In genomic region chr15:100598883-100599275, GRCm38 (mm10) we compare ENCODE assay signal across 8 mouse cellular contexts. TPM values are rescaled to one million over a fixed set of nuclear protein-coding genes. Genes with fewer than 3 reads are reported as not detected.
A peak's percentile ranks its signal among the peaks of the same experiment; 100 is the strongest.
DNase-seq lines count a peak whose midpoint lies in the region; ATAC-seq lines count a peak whose summit lies in the region.

No protein-coding gene starts in this region.

- no peaks in the 10 kb centered on the region for H3K9me3 ChIP-seq in forebrain, embryonic 16.5 days (ENCODE audit: control insufficient read depth, low read length)
- H3K9me3 ChIP-seq in hindbrain, embryonic 16.5 days (ENCODE audit: control insufficient read depth, low read length) = no peaks in the 10 kb centered on the region
- no peaks in the 10 kb centered on the region for H3K9me3 ChIP-seq in limb, embryonic 15.5 days
- no peaks in the 10 kb centered on the region for H3K9me3 ChIP-seq in midbrain, embryonic 15.5 days

- H3K27me3 ChIP-seq in forebrain, embryonic 16.5 days (replicated peaks; ENCODE audit: control insufficient read depth, insufficient read depth, low read length) = no peaks in the 10 kb centered on the region
- H3K27me3 ChIP-seq in hindbrain, embryonic 16.5 days (replicated peaks; ENCODE audit: control insufficient read depth, insufficient read depth, low read length) = 0 out of 2 replicates have a peak, but pooled peaks cover 2% of the 10 kb centered on the region
- peaks cover 19% of the 10 kb centered on the region for H3K27me3 ChIP-seq in limb, embryonic 15.5 days
- peaks cover 3% of the 10 kb centered on the region for H3K27me3 ChIP-seq in midbrain, embryonic 15.5 days (replicated peaks)

- peak overlapping the region; percentile 85 for H3K27ac ChIP-seq in forebrain, embryonic 16.5 days (ENCODE audit: low read length)
- H3K27ac ChIP-seq in hindbrain, embryonic 16.5 days (ENCODE audit: low read depth, low read length) = peak overlapping the region; percentile 76
- peak overlapping the region; percentile 38; the same call in 1 of the 2 replicates for H3K27ac ChIP-seq in limb, embryonic 15.5 days
- peak overlapping the region; percentile 89 for H3K27ac ChIP-seq in midbrain, embryonic 15.5 days

- peak overlapping the region; percentile 69 for H3K4me3 ChIP-seq in forebrain, embryonic 16.5 days (replicated peaks; ENCODE audit: low read length)
- peak overlapping the region; percentile 95 for H3K4me3 ChIP-seq in hindbrain, embryonic 16.5 days (ENCODE audit: low read length)
- peak overlapping the region; percentile 76 for H3K4me3 ChIP-seq in limb, embryonic 15.5 days
- H3K4me3 ChIP-seq in midbrain, embryonic 15.5 days = peak overlapping the region; percentile 86

- H3K4me2 ChIP-seq in forebrain, embryonic 16.5 days (ENCODE audit: low read length) = peak overlapping the region; percentile 70
- H3K4me2 ChIP-seq in hindbrain, embryonic 16.5 days (ENCODE audit: low read length) = peak overlapping the region; percentile 95
- peak overlapping the region; percentile 97 for H3K4me2 ChIP-seq in limb, embryonic 15.5 days
- peak overlapping the region; percentile 76 for H3K4me2 ChIP-seq in midbrain, embryonic 15.5 days

- H3K4me1 ChIP-seq in forebrain, embryonic 16.5 days (replicated peaks; ENCODE audit: control insufficient read depth, insufficient read depth, low read length) = peaks cover 11% of the 10 kb centered on the region
- peaks cover 10% of the 10 kb centered on the region for H3K4me1 ChIP-seq in hindbrain, embryonic 16.5 days (ENCODE audit: control insufficient read depth, insufficient read depth, low read depth, low read length)
- peaks cover 18% of the 10 kb centered on the region for H3K4me1 ChIP-seq in limb, embryonic 15.5 days
- peaks cover 16% of the 10 kb centered on the region for H3K4me1 ChIP-seq in midbrain, embryonic 15.5 days

- peak overlapping the region; percentile 94 for H3K9ac ChIP-seq in forebrain, embryonic 16.5 days (replicated peaks; ENCODE audit: low read depth, low read length)
- H3K9ac ChIP-seq in hindbrain, embryonic 16.5 days (ENCODE audit: low read depth, low read length) = peak overlapping the region; percentile 97
- peak overlapping the region; percentile 69 for H3K9ac ChIP-seq in limb, embryonic 15.5 days
- peak overlapping the region; percentile 86 for H3K9ac ChIP-seq in midbrain, embryonic 15.5 days

- WGBS in forebrain, embryonic 16.5 days = 2% methylated on average over 12 of the region's 12 CpGs
- WGBS in hindbrain, embryonic 16.5 days = under 1% methylated on average over 12 of the region's 12 CpGs
- WGBS in limb, embryonic 15.5 days = 1% methylated on average over 12 of the region's 12 CpGs
- WGBS in midbrain, embryonic 15.5 days = under 1% methylated on average over 12 of the region's 12 CpGs

- peak; percentile 68 for ATAC-seq in forebrain, embryonic 16.5 days
- peak; percentile 44 for ATAC-seq in hindbrain, embryonic 16.5 days
- ATAC-seq in limb, embryonic 15.5 days (ENCODE audit: insufficient number of reproducible peaks, low FRiP score, low TSS enrichment, low read depth) = no peak
- peak; percentile 72 for ATAC-seq in midbrain, embryonic 15.5 days (replicated peaks)

- H3K36me3 ChIP-seq in forebrain, embryonic 16.5 days (ENCODE audit: control insufficient read depth, insufficient read depth) = 0 out of 2 replicates have a peak, but pooled peaks cover 2% of the 10 kb centered on the region
- H3K36me3 ChIP-seq in hindbrain, embryonic 16.5 days (ENCODE audit: control insufficient read depth, insufficient read depth, low read length) = no peaks in the 10 kb centered on the region
- H3K36me3 ChIP-seq in limb, embryonic 15.5 days = no peaks in the 10 kb centered on the region
- no peaks in the 10 kb centered on the region for H3K36me3 ChIP-seq in midbrain, embryonic 15.5 days (replicated peaks)

- peak; percentile 28 to 46 for DNase-seq in layer of hippocampus, postnatal 10 days (ENCODE audit: low spot score in 2 of 2)
- DNase-seq in layer of hippocampus, adult 11-12 months (ENCODE audit: low spot score) = no peak
- DNase-seq in brain, adult 2 months (ENCODE audit: low read depth, low spot score) = peak; percentile 73
- peak; percentile 59 for DNase-seq in thymus, postnatal 25 days

RNA-seq across cellular contexts. Expression of gene Pou6f1, which starts 0.9 kb away (rescaled TPM):
- total RNA-seq in layer of hippocampus, postnatal 10 days (2021) = 100 to 1,000 TPM; 104 to 107 TPM
- 52.7 and 53.2 TPM in 2 replicates for polyA plus RNA-seq in forebrain, embryonic 16.5 days (2015; fragmentation: Nextera tagmentation; extraction: Ambion mirVana)
- polyA plus RNA-seq in hindbrain, embryonic 16.5 days (2015; fragmentation: Nextera tagmentation; extraction: Ambion mirVana) = 26.4 and 31.2 TPM in 2 replicates
- 4.9 and 7.4 TPM in 2 replicates for polyA plus RNA-seq in limb, embryonic 15.5 days (2015; fragmentation: Nextera tagmentation; extraction: Ambion mirVana)
- polyA plus RNA-seq in midbrain, embryonic 15.5 days (2015; fragmentation: Nextera tagmentation; extraction: Ambion mirVana) = 43.0 and 43.4 TPM in 2 replicates

RNA-seq across cellular contexts. Expression of gene Dazap2, which starts 16.3 kb away (rescaled TPM):
- total RNA-seq in layer of hippocampus, postnatal 10 days (2021) = 10 to 100 TPM; 78.4 to 92.4 TPM
- polyA plus RNA-seq in forebrain, embryonic 16.5 days (2015; fragmentation: Nextera tagmentation; extraction: Ambion mirVana) = 152 and 164 TPM in 2 replicates
- polyA plus RNA-seq in hindbrain, embryonic 16.5 days (2015; fragmentation: Nextera tagmentation; extraction: Ambion mirVana) = 123 and 134 TPM in 2 replicates
- polyA plus RNA-seq in limb, embryonic 15.5 days (2015; fragmentation: Nextera tagmentation; extraction: Ambion mirVana) = 166 and 185 TPM in 2 replicates
- 127 and 130 TPM in 2 replicates for polyA plus RNA-seq in midbrain, embryonic 15.5 days (2015; fragmentation: Nextera tagmentation; extraction: Ambion mirVana)

RNA-seq across cellular contexts. Expression of gene Smagp, which starts 37.9 kb away (rescaled TPM):
- total RNA-seq in layer of hippocampus, postnatal 10 days (2021) = 1 to 10 TPM; 1.7 to 4.1 TPM
- 2.4 and 3.3 TPM in 2 replicates for polyA plus RNA-seq in forebrain, embryonic 16.5 days (2015; fragmentation: Nextera tagmentation; extraction: Ambion mirVana)
- 3.6 and 4.1 TPM in 2 replicates for polyA plus RNA-seq in hindbrain, embryonic 16.5 days (2015; fragmentation: Nextera tagmentation; extraction: Ambion mirVana)
- polyA plus RNA-seq in limb, embryonic 15.5 days (2015; fragmentation: Nextera tagmentation; extraction: Ambion mirVana) = 34.8 and 36.6 TPM in 2 replicates
- polyA plus RNA-seq in midbrain, embryonic 15.5 days (2015; fragmentation: Nextera tagmentation; extraction: Ambion mirVana) = 4.0 and 4.9 TPM in 2 replicates

RNA-seq across cellular contexts. Expression of gene Tfcp2, which starts 47.1 kb away (rescaled TPM):
- total RNA-seq in layer of hippocampus, postnatal 10 days (2021) = 10 to 100 TPM; 28.8 to 34.1 TPM
- polyA plus RNA-seq in forebrain, embryonic 16.5 days (2015; fragmentation: Nextera tagmentation; extraction: Ambion mirVana) = 30.7 and 35.1 TPM in 2 replicates
- polyA plus RNA-seq in hindbrain, embryonic 16.5 days (2015; fragmentation: Nextera tagmentation; extraction: Ambion mirVana) = 32.4 and 37.4 TPM in 2 replicates
- polyA plus RNA-seq in limb, embryonic 15.5 days (2015; fragmentation: Nextera tagmentation; extraction: Ambion mirVana) = 24.9 and 25.4 TPM in 2 replicates
- polyA plus RNA-seq in midbrain, embryonic 15.5 days (2015; fragmentation: Nextera tagmentation; extraction: Ambion mirVana) = 40.2 and 42.8 TPM in 2 replicates

Comparison
In these comparisons a context has a peak if more than half of its experiments do, and no peak if none do; other contexts are left out.
1. H3K27ac ChIP-seq: peak in every context shown above with its lines; median percentile 89 in midbrain, embryonic 15.5 days; 85 in forebrain, embryonic 16.5 days; 76 in hindbrain, embryonic 16.5 days; 38 in limb, embryonic 15.5 days.